ENCODE assay signal across 8 mouse cellular contexts in the genomic region with DNA sequence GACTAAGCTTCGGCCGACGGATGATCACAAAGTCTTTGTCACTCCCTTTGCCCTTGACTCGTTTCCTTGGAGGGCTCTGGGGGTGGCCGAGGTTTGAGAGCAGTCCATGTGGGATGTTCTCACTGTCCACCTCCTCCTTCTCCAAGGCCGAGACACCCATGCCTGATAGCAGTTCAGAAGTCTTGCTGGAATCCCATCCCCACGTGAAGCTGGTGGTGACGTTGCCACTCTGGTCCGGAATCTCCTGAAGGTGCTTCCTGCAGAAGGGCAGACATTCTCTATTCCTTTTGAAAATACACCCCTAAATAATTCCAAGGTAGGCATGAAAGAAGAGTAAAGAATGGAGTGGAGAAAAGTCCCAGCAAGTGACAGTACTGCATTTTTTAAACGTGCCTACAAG. TPM values are rescaled to one million over a fixed set of nuclear protein-coding genes. Genes with fewer than 3 reads are reported as not detected.
A peak's percentile ranks its signal among the peaks of the same experiment; 100 is the strongest.
DNase-seq lines count a peak whose midpoint lies in the region; ATAC-seq and TF ChIP-seq lines count a peak whose summit lies in the region.

No protein-coding gene starts in this region.

- DNase-seq in heart, adult 18-20 months, result no peak
- no peak for DNase-seq in embryonic facial prominence, embryonic 11.5 days (ENCODE audit: low spot score)
- no peak for DNase-seq in left cerebral cortex, postnatal 14 days (ENCODE audit: low spot score in 2 of 2)
- DNase-seq in kidney, adult 11 months, result no peak

- H3K4me2 ChIP-seq in heart, embryonic 13.5 days, result peak overlapping the region; percentile 87
- peak overlapping the region; percentile 60 for H3K4me2 ChIP-seq in embryonic facial prominence, embryonic 11.5 days (ENCODE audit: low read depth, low read length)
- H3K4me2 ChIP-seq in intestine, embryonic 15.5 days (replicated peaks), result peak overlapping the region; percentile 71
- H3K4me2 ChIP-seq in neural tube, embryonic 13.5 days, result peak overlapping the region; percentile 64

- no peaks in the 10 kb centered on the region for H3K27me3 ChIP-seq in heart, embryonic 13.5 days (replicated peaks)
- no peaks in the 10 kb centered on the region for H3K27me3 ChIP-seq in ES-Bruce4 (ENCODE audit: control insufficient read depth, insufficient read depth, low read length, poor library complexity, severe bottlenecking)
- H3K27me3 ChIP-seq in embryonic facial prominence, embryonic 11.5 days (ENCODE audit: control insufficient read depth, insufficient read depth, low read length), result no peaks in the 10 kb centered on the region
- no peaks in the 10 kb centered on the region for H3K27me3 ChIP-seq in intestine, embryonic 15.5 days (replicated peaks)
- H3K27me3 ChIP-seq in neural tube, embryonic 13.5 days, result no peaks in the 10 kb centered on the region

- H3K36me3 ChIP-seq in heart, embryonic 13.5 days, result peaks cover 42% of the 10 kb centered on the region
- peaks cover 16% of the 10 kb centered on the region for H3K36me3 ChIP-seq in ES-Bruce4 (ENCODE audit: control insufficient read depth, insufficient read depth, low read length, poor library complexity, severe bottlenecking)
- peaks cover 9% of the 10 kb centered on the region for H3K36me3 ChIP-seq in embryonic facial prominence, embryonic 11.5 days (replicated peaks; ENCODE audit: control insufficient read depth, insufficient read depth, low read depth, low read length)
- peaks cover 16% of the 10 kb centered on the region for H3K36me3 ChIP-seq in intestine, embryonic 15.5 days
- H3K36me3 ChIP-seq in neural tube, embryonic 13.5 days, result peaks cover 35% of the 10 kb centered on the region

- no peak for TF ChIP-seq CTCF in ES-Bruce4 (IDR thresholded peaks at IDR 0.05; ENCODE audit: low read depth, low read length)

- H3K9ac ChIP-seq in heart, embryonic 13.5 days, result peak overlapping the region; percentile 83
- peak overlapping the region; percentile 69 for H3K9ac ChIP-seq in ES-Bruce4 (ENCODE audit: low read depth, poor library complexity, severe bottlenecking)
- peak overlapping the region; percentile 69 for H3K9ac ChIP-seq in embryonic facial prominence, embryonic 11.5 days (replicated peaks; ENCODE audit: low read length)
- H3K9ac ChIP-seq in intestine, embryonic 15.5 days, result peak overlapping the region; percentile 57
- H3K9ac ChIP-seq in neural tube, embryonic 13.5 days, result peak overlapping the region; percentile 66

- no peak for ATAC-seq in heart, embryonic 13.5 days (ENCODE audit: extremely low read depth, insufficient number of reproducible peaks, low FRiP score, low TSS enrichment)
- ATAC-seq in embryonic facial prominence, embryonic 11.5 days (replicated peaks; ENCODE audit: insufficient number of reproducible peaks, low FRiP score, low TSS enrichment, low read depth), result no peak
- no peak for ATAC-seq in intestine, embryonic 15.5 days
- ATAC-seq in neural tube, embryonic 13.5 days (ENCODE audit: low read depth), result no peak

- 18% methylated on average over 10 of the region's 10 CpGs for WGBS in heart, embryonic 13.5 days
- WGBS in embryonic facial prominence, embryonic 11.5 days, result 30% methylated on average over 10 of the region's 10 CpGs
- WGBS in intestine, embryonic 15.5 days, result 21% methylated on average over 10 of the region's 10 CpGs
- 31% methylated on average over 10 of the region's 10 CpGs for WGBS in neural tube, embryonic 13.5 days

- H3K4me3 ChIP-seq in heart, embryonic 13.5 days, result peak overlapping the region; percentile 96
- H3K4me3 ChIP-seq in ES-Bruce4 (ENCODE audit: low read depth, low read length), result peak overlapping the region; percentile 59
- peak overlapping the region; percentile 64 for H3K4me3 ChIP-seq in embryonic facial prominence, embryonic 11.5 days (ENCODE audit: low read depth, low read length)
- H3K4me3 ChIP-seq in intestine, embryonic 15.5 days (replicated peaks), result peak overlapping the region; percentile 89
- H3K4me3 ChIP-seq in neural tube, embryonic 13.5 days, result peak overlapping the region; percentile 75

- intact Hi-C loops in left cerebral cortex, postnatal 14 days (cut with DNase I), result no loop called here

- no peak overlapping the region; the same call in 1 of the 2 replicates for H3K27ac ChIP-seq in heart, embryonic 13.5 days (replicated peaks)
- no peak overlapping the region for H3K27ac ChIP-seq in ES-Bruce4 (ENCODE audit: insufficient read depth, low read length)
- H3K27ac ChIP-seq in embryonic facial prominence, embryonic 11.5 days (replicated peaks; ENCODE audit: low read depth, low read length), result no peak overlapping the region
- H3K27ac ChIP-seq in intestine, embryonic 15.5 days, result no peak overlapping the region
- H3K27ac ChIP-seq in neural tube, embryonic 13.5 days (replicated peaks), result no peak overlapping the region

- no peak for TF ChIP-seq POLR2A in ES-Bruce4 (IDR thresholded peaks at IDR 0.05; ENCODE audit: insufficient read depth, low read length)

- no peak for TF ChIP-seq EP300 in ES-Bruce4 (IDR thresholded peaks at IDR 0.05; ENCODE audit: insufficient read depth, low read depth, low read length)

- H3K9me3 ChIP-seq in heart, embryonic 13.5 days, result no peaks in the 10 kb centered on the region
- H3K9me3 ChIP-seq in ES-Bruce4 (replicated peaks; ENCODE audit: control insufficient read depth, insufficient read depth, low read length, poor library complexity, severe bottlenecking), result no peaks in the 10 kb centered on the region
- H3K9me3 ChIP-seq in embryonic facial prominence, embryonic 11.5 days (replicated peaks; ENCODE audit: control insufficient read depth, low read length), result no peaks in the 10 kb centered on the region
- H3K9me3 ChIP-seq in intestine, embryonic 15.5 days, result no peaks in the 10 kb centered on the region
- no peaks in the 10 kb centered on the region for H3K9me3 ChIP-seq in neural tube, embryonic 13.5 days

- peaks cover 37% of the 10 kb centered on the region for H3K4me1 ChIP-seq in heart, embryonic 13.5 days
- no peaks in the 10 kb centered on the region for H3K4me1 ChIP-seq in ES-Bruce4 (ENCODE audit: control insufficient read depth, insufficient read depth, low read length)
- no peaks in the 10 kb centered on the region for H3K4me1 ChIP-seq in embryonic facial prominence, embryonic 11.5 days (ENCODE audit: control insufficient read depth, insufficient read depth, low read length)
- peaks cover 13% of the 10 kb centered on the region for H3K4me1 ChIP-seq in intestine, embryonic 15.5 days (replicated peaks)
- H3K4me1 ChIP-seq in neural tube, embryonic 13.5 days (replicated peaks), result peaks cover 33% of the 10 kb centered on the region

RNA-seq across cellular contexts. Expression of gene Lmbrd2, which starts 0.9 kb away (rescaled TPM):
- polyA plus RNA-seq in heart, embryonic 13.5 days (2015; fragmentation: Nextera tagmentation; extraction: Ambion mirVana), result 1.4 and 1.7 TPM in 2 replicates
- 10 to 100 TPM; 13.1 to 14.0 TPM for total RNA-seq in heart, adult 18-20 months (2021)
- 31.7 and 35.6 TPM in 2 replicates for polyA plus RNA-seq in ES-Bruce4 (2011; ENCODE audit: insufficient read depth, insufficient read length, low read depth, missing spikeins)
- 3.3 and 4.1 TPM in 2 replicates for polyA plus RNA-seq in embryonic facial prominence, embryonic 11.5 days (2014; fragmentation: Nextera tagmentation; extraction: Ambion mirVana)
- 3.4 and 3.9 TPM in 2 replicates for polyA plus RNA-seq in intestine, embryonic 15.5 days (2015; fragmentation: Nextera tagmentation; extraction: Ambion mirVana)
- 3.2 and 4.4 TPM in 2 replicates for polyA plus RNA-seq in neural tube, embryonic 13.5 days (2015; fragmentation: Nextera tagmentation; extraction: Ambion mirVana)
- 10 to 100 TPM; 65.7 to 66.0 TPM for total RNA-seq in left cerebral cortex, postnatal 14 days (2021)

RNA-seq across cellular contexts. Expression of gene Skp2, which starts 15.8 kb away (rescaled TPM):
- 29.3 and 29.4 TPM in 2 replicates for polyA plus RNA-seq in heart, embryonic 13.5 days (2015; fragmentation: Nextera tagmentation; extraction: Ambion mirVana)
- under 1 TPM; 0.59 to 0.69 TPM for total RNA-seq in heart, adult 18-20 months (2021)
- polyA plus RNA-seq in ES-Bruce4 (2011; ENCODE audit: insufficient read depth, insufficient read length, low read depth, missing spikeins), result 50.1 and 51.9 TPM in 2 replicates
- 161 and 178 TPM in 2 replicates for polyA plus RNA-seq in embryonic facial prominence, embryonic 11.5 days (2014; fragmentation: Nextera tagmentation; extraction: Ambion mirVana)
- 53.8 and 59.5 TPM in 2 replicates for polyA plus RNA-seq in intestine, embryonic 15.5 days (2015; fragmentation: Nextera tagmentation; extraction: Ambion mirVana)
- 22.4 and 25.7 TPM in 2 replicates for polyA plus RNA-seq in neural tube, embryonic 13.5 days (2015; fragmentation: Nextera tagmentation; extraction: Ambion mirVana)
- 1 to 10 TPM; 4.3 to 5.5 TPM for total RNA-seq in left cerebral cortex, postnatal 14 days (2021)
